Mouse (Mus musculus) adrenal gland, adult (tissue): ENCODE results near the gene Boc.
A peak's percentile ranks its signal among the peaks of the same experiment; 100 is the strongest.

Source experiments
- DNase-seq, 2 experiments: peaks; one replicate each; pipeline ENCODE4 v3.0.0; 2022 to 2023; ENCODE audit warnings: low spot score in 1 of 2; ENCODE audit not compliant: inconsistent age in 2 of 2

Boc gene

DNA sequence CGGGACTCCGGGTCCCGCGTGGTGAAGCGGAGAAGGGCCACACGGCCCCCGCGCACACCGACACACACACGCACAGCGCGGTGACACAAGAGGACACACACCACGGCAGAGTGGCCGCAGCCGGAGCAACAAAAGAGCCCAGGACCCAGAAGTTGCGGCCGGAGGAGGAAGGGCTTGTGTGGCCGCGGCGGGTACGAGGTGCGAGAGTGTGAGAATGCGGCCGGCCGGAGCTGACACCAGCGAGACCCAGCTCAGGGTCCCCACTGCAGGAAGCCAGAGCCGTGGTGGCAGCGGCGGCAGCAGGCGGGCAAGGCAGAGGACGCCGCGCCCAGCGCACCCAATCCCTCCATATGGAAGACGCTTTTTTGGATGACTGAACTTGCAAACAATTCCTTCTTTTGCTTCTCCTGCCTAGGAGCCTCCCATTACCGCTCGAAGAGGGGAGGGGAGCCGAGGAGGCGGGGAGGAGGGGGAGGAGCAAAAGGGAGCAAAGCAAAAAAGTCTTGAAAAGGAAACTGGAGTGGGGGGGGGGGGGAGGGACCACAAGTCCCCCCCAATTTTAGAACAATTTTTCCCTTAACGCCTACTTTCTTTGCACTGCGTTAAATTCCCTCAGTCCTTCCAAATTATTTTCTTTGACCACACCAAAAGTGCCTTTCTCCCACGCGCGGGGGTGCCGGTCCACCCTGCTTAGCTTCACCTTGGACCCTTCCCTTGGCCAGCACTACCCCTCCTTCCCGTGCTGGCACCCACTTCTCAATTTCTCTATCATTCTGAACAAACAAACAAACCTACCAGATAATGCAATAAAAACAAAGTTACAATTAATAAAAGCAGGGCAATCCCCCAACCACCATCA, at the start of gene Boc:
Gene Boc (minus strand): TSS at position 427 of the 859 bp plus-strand sequence.
- peak; percentile 87 to 94 for DNase-seq

DNA sequence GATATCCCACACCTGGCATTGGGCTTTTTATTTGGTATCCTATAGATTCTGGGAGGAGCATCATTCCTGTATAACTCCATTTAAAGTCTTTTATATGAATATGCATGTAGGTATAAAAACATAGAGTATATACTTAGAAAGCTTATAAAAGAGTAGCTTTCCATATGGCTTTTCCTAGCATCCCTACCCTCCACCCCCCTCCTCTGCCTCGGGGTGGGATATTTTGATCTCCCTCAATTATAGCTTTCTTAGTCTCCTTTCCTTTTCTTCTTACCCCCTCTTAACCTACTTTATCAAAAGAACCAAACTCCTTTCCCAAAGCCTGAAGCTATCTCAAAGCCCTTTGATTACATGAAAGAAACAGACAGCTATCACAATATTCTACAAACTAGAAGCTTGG, 47.9 kb upstream of the Boc start:
- DNase-seq = no peak

DNA sequence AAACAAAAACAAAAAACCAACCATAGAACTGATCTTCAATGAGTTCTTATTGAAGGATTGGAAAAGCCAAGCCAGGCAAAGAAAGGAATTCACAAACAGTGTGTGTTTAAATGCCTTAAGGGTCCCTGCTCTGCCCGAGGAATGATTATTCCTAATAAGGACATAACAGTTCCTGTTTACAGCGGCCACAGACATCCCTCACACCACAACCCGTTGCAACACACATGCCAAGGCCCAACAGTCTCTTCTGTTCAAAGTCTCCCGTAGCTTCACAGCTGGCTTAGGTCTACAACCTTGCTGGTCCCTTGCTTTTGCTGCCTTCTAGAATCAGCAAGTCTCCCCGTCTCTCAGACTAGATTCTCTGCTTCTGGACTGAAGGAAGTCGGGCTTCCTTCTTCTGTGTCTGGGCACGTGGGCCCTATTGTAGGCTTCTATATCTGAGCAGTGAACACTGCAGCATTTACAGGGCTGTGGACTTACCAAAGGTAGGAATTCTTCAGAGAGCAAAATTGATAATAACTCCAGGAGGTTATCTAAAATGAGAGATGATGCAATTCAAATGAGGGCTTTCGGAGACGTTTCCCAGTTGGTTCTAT, 45.4 kb upstream of the Boc start:
- DNase-seq = peak in 1 of 2 experiments; percentile 21

DNA sequence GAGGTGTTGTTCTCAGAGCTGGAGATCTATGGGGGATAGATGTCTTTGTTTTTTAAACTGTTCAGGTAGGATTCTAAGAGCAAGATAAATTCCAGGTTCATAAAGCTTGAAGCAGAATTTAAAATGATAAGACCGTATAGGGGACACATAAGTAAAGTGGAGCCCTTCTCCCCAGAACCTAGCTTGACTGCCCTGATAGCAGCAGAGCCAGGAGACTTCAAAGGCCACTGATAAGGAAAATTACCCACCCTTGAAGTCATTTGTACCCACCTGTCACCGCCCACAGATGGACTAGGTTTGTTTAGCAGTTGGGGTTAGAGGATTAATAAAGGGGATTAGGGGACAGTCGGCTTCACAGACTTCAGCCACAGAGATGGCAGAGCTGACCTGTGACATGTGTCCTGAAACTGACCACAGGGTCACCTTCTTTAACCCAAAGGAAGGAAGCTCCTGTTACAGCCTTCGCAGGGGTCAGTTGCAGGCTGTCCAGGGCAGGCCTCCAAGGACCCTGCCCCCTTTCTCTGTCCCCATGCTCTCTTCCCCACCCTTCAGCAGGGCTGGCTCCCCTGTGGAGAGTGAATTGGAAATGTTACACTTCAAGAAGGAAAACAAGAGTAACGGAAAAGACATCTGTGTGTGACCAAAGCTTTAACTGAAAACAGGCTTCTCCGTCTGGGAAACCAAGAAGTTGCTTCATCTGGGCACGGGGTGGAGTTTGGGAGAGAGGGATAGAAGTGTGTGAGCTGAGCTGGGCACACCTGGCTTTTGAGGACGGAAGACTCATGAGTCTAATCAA, 43.5 kb upstream of the Boc start:
- DNase-seq = no peak

DNA sequence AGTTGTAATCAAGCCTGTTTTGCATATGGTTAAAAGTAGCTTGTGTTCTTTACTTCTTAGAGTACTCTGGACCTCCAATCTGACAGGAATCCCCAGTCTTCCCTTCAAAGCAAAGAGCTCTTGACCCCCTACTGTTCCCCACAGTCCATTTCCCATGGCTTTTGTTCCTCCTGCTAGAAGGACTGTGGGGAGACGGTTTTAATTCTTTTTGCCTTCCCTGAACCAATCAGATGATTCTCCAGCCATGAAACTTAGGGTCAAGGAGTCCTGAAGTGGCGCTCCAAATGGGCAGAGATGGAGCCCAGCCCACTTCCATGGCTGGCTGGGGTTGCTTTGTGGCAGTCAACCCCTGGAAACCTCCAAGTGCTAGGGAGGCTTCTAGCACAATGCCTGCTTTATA, 42.5 kb upstream of the Boc start:
- DNase-seq = no peak

DNA sequence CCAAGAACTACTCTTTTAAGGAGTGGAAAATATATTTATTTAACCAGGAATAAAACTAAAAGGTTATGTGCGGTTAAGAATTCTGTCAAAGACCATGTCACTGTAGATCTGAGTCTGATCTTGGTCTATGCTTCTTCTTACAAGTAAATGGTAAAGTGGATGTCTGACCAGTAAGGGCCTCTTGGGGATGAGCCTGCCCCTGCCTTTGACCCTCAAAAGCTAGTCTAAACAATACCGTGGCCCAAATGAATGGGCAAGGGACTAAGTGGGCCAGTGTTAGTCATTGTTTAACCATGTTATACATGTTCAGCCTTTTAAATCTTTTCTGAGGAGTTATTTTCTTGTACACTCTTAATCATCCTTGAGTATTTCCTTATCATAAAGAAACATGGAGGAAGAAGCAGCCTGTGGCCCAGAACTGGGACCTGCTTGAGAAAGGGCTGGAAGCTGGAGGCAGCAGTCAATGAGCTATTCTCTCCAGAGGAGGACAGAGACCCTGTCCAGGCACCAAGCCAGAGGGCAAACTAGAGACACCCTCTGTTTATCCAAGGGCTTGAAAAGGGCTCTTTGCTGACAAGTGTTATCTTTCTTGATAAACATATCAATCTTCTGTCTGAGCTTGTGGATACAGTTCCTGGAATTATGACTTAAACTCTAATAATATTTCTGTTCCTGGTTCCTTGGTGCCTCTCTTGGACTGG, 38.6 kb upstream of the Boc start:
- no peak for DNase-seq

DNA sequence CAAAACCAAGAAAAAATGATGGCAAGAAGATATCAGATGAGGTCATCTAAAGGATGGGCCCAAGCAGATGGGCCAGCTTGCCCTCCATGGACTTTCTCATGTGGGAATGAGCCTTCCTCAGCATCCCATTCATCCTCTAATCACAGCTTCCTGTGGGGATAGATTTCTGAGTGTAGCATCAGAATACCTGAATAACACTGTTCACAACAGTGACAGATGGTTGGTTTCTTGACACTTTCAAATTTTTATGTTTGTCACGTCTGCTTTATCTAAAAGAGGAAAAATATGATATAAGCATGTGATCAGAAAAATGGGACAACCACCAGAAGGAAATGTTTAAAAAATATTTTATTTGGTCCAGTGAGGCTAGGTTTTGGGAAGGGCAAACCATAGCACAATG, 30.8 kb upstream of the Boc start:
- DNase-seq = no peak

DNA sequence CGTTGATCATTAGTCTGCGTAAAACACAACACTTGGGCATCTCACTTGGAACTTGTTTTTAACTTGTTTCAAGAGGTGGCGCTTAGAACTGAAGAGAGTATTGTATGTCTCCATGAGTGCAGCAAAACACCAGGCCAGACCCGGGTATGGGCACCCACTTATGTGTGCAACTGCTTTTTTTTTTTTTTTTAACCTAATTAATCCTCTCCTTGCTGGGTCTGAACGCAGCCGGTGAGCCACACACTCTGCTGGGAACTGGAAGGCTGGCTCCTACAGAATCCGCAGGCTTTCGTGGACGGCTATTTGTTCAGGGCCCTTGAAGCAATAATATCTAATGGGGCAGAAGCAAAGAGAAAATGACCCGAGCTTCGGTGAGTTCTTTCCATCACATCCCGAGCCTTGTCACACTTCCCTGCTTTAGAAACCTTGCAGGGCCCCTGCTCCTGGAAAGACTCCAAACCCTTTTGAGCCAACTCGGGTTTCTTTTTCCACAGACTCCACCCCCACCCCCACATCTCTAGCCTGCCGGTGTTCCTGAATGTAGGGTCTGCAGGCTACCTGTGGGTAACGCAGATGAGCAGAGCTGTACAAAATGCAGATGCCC, 20.8 kb upstream of the Boc start:
- no peak for DNase-seq

DNA sequence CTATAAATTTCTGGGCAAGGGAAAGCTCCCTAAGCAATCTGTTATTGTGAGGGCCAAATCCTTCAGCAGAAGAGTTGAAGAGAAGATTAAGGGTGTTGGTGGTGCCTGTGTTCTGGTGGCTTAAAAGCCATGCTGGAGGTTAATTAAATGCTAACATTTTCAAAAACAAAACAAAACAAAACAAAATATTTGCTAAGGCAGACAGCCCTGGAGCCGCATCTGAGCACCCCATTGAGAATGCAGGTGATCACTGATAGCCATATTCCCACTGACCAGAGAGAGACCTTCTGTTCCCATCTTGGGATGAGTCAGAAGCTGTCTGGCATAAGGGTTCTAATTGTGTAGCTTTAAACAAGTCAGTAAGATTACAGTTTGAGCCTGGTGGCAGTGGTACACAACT, 19.9 kb upstream of the Boc start:
- no peak for DNase-seq

DNA sequence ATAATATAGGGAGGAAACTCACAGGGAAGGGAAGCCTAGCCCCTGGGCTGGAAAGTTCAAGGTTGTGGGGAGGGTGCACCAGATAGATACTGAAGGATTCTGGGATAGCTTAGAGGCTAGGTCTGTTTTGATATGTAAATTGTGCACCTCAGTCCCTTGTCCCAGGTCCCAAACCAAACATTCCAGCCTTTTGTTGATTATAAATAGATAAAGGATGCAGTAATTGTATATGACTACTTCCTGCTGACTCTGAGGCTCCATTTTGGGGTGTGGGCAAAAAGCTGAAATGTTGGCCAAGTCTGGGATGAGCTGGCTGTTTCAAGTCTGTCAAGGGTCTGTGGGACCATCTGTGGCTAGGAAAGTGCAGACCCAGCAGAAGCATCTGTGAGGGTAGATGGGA, 9.4 kb upstream of the Boc start:
- no peak for DNase-seq

DNA sequence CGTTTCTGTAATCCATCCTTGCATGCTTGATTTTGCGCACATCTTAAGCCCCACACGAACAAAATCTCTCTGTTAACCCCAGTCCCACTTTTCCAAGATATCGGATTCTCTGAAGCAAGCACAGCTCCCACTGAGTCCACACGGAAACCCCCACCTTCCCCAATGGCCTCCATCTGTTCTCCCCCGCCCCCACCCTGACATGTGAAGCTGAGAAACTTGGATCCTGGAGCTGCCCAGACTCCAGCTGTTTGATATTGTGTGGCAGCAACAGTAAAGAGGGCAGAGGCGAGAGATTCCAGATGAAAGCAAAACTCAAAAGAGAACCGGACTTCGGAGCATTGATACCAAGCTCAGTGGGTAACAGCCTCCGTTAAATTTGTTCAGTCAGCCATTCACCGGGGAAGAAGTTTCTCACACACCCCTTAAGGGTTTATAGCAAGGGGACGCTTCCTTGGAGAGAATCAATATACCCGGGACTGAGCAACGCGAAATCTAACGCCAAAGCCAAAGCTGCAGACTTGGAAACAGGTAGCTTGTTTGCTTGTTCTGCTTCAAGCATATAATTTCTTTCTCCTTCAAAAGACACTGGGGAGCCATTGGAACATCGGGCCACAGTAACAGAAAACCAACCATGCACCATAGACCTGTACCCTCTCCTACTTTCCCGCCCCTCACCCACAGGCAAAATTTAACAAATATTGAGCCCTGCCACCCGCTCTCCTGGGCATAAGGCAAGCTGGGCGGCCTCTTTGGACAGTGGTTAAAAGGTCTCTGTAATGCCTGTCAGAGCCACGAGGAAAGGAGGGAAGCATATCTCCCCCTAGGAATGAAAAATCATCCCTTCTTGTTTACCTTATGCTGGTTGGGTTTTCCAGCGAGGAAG, 6.9 kb upstream of the Boc start:
- no peak for DNase-seq

DNA sequence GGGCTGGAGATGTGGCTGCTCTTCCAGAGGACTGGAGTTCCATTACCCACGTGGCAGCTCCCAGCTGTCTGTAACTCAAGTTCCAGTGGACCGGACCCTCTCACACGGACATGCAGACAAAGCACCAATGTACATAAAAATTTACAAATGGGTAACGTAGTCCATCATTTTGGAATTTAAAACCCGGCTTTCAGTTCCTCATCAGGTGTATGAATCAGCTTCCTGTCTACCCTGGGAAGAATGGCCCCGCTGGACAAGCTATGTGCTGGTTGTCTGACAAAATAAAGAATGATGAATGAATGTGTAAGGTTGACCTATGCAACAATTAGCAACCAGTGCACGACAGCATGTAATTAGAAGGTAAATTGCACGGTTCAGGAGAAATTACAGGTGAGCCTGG, 5.7 kb upstream of the Boc start:
- DNase-seq = no peak

DNA sequence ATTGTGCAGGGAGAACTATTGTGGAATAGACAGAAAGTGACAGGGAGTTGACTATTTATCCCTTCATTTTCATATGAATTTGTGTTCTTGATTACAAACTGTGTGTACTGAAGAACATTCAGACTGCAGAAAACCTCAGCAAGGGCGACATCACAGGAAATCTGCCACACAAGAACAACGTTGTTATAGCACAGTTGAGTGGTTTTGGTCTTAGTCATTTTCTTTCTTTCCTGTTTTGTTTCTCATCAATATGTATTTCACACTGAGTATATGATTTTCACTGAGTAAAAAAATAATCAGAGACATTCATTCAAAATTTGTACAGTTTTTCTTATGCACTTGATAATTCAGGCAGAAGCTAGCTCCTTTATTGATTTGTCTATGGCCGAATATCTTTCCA, 3.4 kb upstream of the Boc start:
- peak in 1 of 2 experiments; percentile 37 for DNase-seq

DNA sequence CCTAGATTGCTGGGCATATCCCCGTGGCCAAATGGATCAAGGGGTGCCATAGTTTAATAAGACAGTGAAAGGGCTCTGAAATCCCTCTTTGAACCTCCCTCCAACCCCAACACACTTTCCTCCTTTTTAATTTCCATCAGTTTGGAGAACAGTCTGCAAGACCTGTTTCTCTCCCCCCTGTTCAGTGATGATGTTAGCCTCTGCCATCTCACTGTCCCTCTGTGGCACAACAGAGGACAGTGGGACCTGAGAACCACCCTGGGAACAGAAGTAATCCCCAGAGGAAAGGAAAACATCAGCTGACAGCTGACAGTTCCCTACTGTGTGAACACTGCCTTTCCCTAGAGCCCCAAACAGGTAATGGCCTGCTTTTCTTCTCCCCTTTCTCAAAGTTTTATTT, 1.5 kb upstream of the Boc start:
- no peak for DNase-seq

DNA sequence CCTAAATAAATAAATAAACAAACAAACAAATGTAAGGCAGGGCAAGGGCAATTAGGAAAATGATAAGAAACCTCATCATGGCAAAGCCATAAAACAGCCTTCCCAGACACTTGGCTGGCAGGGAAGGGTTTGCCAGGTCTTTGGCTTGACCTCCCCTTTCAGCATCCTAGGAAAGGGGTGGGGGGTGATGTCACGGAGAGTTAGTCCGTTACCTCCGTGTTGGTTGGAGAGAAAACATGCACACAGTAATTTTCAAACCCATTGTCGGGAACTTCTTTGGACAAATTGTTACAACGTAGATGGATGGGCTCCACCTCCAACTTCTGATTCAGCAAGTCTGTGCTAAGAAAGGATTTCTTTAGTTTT, 616 bp upstream of the Boc start:
- peak in 1 of 2 experiments; percentile 62 for DNase-seq

DNA sequence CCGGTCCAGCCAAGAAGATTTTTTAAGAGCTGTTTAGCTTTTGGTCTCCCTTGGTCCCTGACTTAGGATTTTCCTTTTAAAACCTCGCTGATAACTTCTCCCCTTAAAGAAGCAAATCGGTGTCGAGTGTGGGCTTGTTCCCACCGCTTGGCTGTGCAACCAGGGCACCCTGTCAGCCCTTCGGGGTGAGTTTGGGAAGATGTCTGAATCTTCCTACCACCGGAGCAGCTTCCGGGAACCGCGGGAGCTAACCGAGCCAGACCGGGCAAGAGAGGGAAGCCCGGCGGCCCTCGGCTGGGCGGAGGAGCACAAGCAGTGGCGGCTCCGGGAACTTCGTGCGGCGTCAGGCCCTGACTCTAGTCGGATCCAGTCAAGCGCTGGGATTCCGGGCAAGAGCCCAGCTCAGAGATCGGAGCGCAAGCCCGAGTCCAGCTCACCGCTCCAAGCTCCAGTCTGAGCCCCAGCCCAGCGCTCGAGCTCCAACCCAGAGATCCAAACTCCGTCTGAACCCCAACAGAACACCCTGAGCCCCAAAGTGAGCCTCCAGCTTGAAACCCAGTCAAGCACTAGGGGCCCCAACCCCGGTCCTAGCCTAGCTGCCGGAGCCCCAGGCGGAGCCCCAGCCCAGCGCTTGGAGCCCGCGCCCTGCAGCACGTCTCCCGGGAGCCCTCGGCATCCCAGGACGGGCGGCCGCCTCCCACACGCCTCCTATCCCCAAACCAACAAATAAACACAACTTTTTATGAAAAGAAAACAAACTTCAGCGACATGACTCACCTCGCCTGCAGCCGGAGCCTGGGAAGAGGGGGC, 831 bp downstream of the Boc start:
- DNase-seq = peak; percentile 79 to 88

DNA sequence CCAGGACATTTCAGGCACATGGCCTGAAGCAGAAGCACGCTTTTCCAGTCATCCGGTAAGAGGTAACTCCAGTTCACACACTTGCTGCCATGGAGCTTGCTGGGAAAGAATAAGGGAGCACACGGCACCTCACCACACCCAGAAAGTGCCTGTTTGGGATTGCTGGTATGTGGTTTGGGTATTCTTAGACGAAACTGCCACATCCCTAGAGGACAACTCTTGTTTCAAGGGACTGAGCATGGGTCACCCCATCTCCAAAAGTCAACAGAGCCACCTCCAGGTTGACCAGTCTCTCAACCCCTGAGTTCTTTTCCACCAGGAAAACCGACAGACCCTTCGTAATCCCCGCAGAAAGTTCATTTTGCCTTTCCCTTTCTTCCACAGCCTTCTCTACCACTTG, 1.6 kb downstream of the Boc start:
- peak in 1 of 2 experiments; percentile 82 for DNase-seq

DNA sequence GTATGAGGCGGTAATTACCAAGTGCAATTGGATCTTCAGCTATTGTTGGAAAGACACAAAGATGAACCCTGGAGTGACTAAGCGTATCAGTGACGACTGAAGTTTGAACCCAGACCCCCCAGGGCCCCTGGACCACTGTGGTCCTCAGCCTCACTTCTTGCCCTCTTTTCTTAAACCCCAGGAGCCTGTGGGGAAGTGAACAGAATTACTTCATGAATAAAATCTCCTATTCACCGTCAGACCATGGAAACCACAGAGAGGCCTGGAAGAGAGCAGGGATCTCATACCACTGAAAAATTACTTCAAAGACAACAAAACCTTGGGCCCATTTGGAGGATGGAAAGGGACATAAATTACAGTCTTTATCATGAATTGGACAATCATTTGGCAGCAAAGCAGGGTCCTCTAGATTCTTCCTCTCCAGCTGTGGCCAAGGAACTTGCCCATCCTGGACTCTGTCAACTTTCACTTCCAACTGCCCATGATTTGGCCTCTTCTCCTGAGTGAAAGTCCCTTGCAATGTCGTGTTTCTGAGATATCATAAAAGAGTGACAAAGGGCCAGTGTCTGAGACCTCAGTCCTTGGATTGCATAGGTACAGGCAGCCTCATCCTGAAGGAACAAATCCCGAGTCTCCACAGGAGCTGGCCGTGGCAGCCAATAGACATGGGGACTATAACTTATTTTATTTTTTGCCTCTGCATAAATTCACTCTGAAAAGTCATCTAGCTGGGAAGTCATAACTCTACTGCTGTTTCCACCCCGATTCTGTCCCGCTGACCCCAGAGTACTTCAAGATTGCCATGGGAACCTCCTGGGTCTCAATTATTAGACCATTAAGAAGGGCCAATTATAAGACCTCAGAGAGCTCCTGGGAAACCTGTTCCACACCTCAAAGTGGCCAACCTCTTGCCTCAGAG, 2.6 kb downstream of the Boc start:
- DNase-seq = peak; percentile 56 to 92
